Mouse (Mus musculus): ENCODE measurements around the gene Mrpl12. TPM values are rescaled to one million over a fixed set of nuclear protein-coding genes. Genes with fewer than 3 reads are reported as not detected.

Gene Mrpl12
- 8.1 TPM for polyA plus RNA-seq (2014; fragmentation: Illumina TruSeq; extraction: RNeasy Lipid Tissue Mini Kit (QIAGEN cat#74804); ENCODE audit: low read depth, low replicate concordance)

GRCm38 (mm10) chr11:120484265-120484981 is at the start of gene Mrpl12:
Mrpl12 (plus strand) TSS chr11:120484613.

GRCm38 (mm10) chr11:120437152-120437856 is 47.1 kb upstream of the Mrpl12 start, which contains the start of gene Nploc4:
Nploc4 (minus strand) TSS chr11:120437708.

GRCm38 (mm10) chr11:120442344-120442743 is 42.1 kb upstream of the Mrpl12 start, which contains the start of gene Tspan10:
Tspan10 (plus strand) TSS chr11:120442644.

GRCm38 (mm10) chr11:120453306-120453705 is 31.1 kb upstream of the Mrpl12 start, which contains the start of gene Pde6g:
Pde6g (minus strand) TSS chr11:120453500.

GRCm38 (mm10) chr11:120457772-120458751 is 26.4 kb upstream of the Mrpl12 start, which contains the start of the genes Oxld1 and Ccdc137:
Oxld1 (minus strand) TSS chr11:120458068.
Ccdc137 (plus strand) TSS chr11:120458115.

GRCm38 (mm10) chr11:120467051-120467735 is 17.2 kb upstream of the Mrpl12 start, which contains the start of gene Arl16:
Arl16 (minus strand) TSS chr11:120467607.

GRCm38 (mm10) chr11:120491317-120492023 is 7.1 kb downstream of the Mrpl12 start, which contains the start of gene Slc25a10:
Slc25a10 (plus strand) TSS chr11:120491840.

GRCm38 (mm10) chr11:120530085-120530964 is 45.9 kb downstream of the Mrpl12 start, which contains the start of gene Gcgr:
Gcgr (plus strand) TSS chr11:120530699.

Other genes with a start within 250 kb of the Mrpl12 start
- 121 TPM for gene Actg1, start 136.1 kb upstream of the Mrpl12 start, polyA plus RNA-seq (2014; fragmentation: Illumina TruSeq; extraction: RNeasy Lipid Tissue Mini Kit (QIAGEN cat#74804); ENCODE audit: low read depth, low replicate concordance)
- gene Fscn2, start 123.1 kb upstream of the Mrpl12 start, polyA plus RNA-seq (2014; fragmentation: Illumina TruSeq; extraction: RNeasy Lipid Tissue Mini Kit (QIAGEN cat#74804); ENCODE audit: low read depth, low replicate concordance): not detected
- not detected for gene Faap100, start 105.8 kb upstream of the Mrpl12 start, polyA plus RNA-seq (2014; fragmentation: Illumina TruSeq; extraction: RNeasy Lipid Tissue Mini Kit (QIAGEN cat#74804); ENCODE audit: low read depth, low replicate concordance)
- 20.5 TPM for gene Nploc4, start 46.9 kb upstream of the Mrpl12 start, polyA plus RNA-seq (2014; fragmentation: Illumina TruSeq; extraction: RNeasy Lipid Tissue Mini Kit (QIAGEN cat#74804); ENCODE audit: low read depth, low replicate concordance)
- gene Tspan10, start 42.0 kb upstream of the Mrpl12 start, polyA plus RNA-seq (2014; fragmentation: Illumina TruSeq; extraction: RNeasy Lipid Tissue Mini Kit (QIAGEN cat#74804); ENCODE audit: low read depth, low replicate concordance): not detected
- gene Pde6g, start 31.1 kb upstream of the Mrpl12 start, polyA plus RNA-seq (2014; fragmentation: Illumina TruSeq; extraction: RNeasy Lipid Tissue Mini Kit (QIAGEN cat#74804); ENCODE audit: low read depth, low replicate concordance): not detected
- 0.56 TPM for gene Oxld1, start 26.5 kb upstream of the Mrpl12 start, polyA plus RNA-seq (2014; fragmentation: Illumina TruSeq; extraction: RNeasy Lipid Tissue Mini Kit (QIAGEN cat#74804); ENCODE audit: low read depth, low replicate concordance)
- 5.4 TPM for gene Ccdc137, start 26.5 kb upstream of the Mrpl12 start, polyA plus RNA-seq (2014; fragmentation: Illumina TruSeq; extraction: RNeasy Lipid Tissue Mini Kit (QIAGEN cat#74804); ENCODE audit: low read depth, low replicate concordance)
- 6.2 TPM for gene Arl16, start 17.0 kb upstream of the Mrpl12 start, polyA plus RNA-seq (2014; fragmentation: Illumina TruSeq; extraction: RNeasy Lipid Tissue Mini Kit (QIAGEN cat#74804); ENCODE audit: low read depth, low replicate concordance)
- 5.5 TPM for gene Slc25a10, start 7.2 kb downstream of the Mrpl12 start, polyA plus RNA-seq (2014; fragmentation: Illumina TruSeq; extraction: RNeasy Lipid Tissue Mini Kit (QIAGEN cat#74804); ENCODE audit: low read depth, low replicate concordance)
- gene Gcgr, start 46.1 kb downstream of the Mrpl12 start, polyA plus RNA-seq (2014; fragmentation: Illumina TruSeq; extraction: RNeasy Lipid Tissue Mini Kit (QIAGEN cat#74804); ENCODE audit: low read depth, low replicate concordance): 16.2 TPM
- gene Mcrip1, start 65.1 kb downstream of the Mrpl12 start, polyA plus RNA-seq (2014; fragmentation: Illumina TruSeq; extraction: RNeasy Lipid Tissue Mini Kit (QIAGEN cat#74804); ENCODE audit: low read depth, low replicate concordance): 1.0 TPM
- gene Ppp1r27, start 66.5 kb downstream of the Mrpl12 start, polyA plus RNA-seq (2014; fragmentation: Illumina TruSeq; extraction: RNeasy Lipid Tissue Mini Kit (QIAGEN cat#74804); ENCODE audit: low read depth, low replicate concordance): not detected
- 507 TPM for gene P4hb, start 88.6 kb downstream of the Mrpl12 start, polyA plus RNA-seq (2014; fragmentation: Illumina TruSeq; extraction: RNeasy Lipid Tissue Mini Kit (QIAGEN cat#74804); ENCODE audit: low read depth, low replicate concordance)
- 9.6 TPM for gene Arhgdia, start 97.0 kb downstream of the Mrpl12 start, polyA plus RNA-seq (2014; fragmentation: Illumina TruSeq; extraction: RNeasy Lipid Tissue Mini Kit (QIAGEN cat#74804); ENCODE audit: low read depth, low replicate concordance)
- gene Alyref, start 113.8 kb downstream of the Mrpl12 start, polyA plus RNA-seq (2014; fragmentation: Illumina TruSeq; extraction: RNeasy Lipid Tissue Mini Kit (QIAGEN cat#74804); ENCODE audit: low read depth, low replicate concordance): 8.3 TPM
- 5.2 TPM for gene Anapc11, start 113.8 kb downstream of the Mrpl12 start, polyA plus RNA-seq (2014; fragmentation: Illumina TruSeq; extraction: RNeasy Lipid Tissue Mini Kit (QIAGEN cat#74804); ENCODE audit: low read depth, low replicate concordance)
- gene Npb, start 123.9 kb downstream of the Mrpl12 start, polyA plus RNA-seq (2014; fragmentation: Illumina TruSeq; extraction: RNeasy Lipid Tissue Mini Kit (QIAGEN cat#74804); ENCODE audit: low read depth, low replicate concordance): not detected
- gene Pcyt2, start 133.3 kb downstream of the Mrpl12 start, polyA plus RNA-seq (2014; fragmentation: Illumina TruSeq; extraction: RNeasy Lipid Tissue Mini Kit (QIAGEN cat#74804); ENCODE audit: low read depth, low replicate concordance): 110 TPM
- gene Sirt7, start 140.6 kb downstream of the Mrpl12 start, polyA plus RNA-seq (2014; fragmentation: Illumina TruSeq; extraction: RNeasy Lipid Tissue Mini Kit (QIAGEN cat#74804); ENCODE audit: low read depth, low replicate concordance): 8.9 TPM
- 13.1 TPM for gene Mafg, start 149.0 kb downstream of the Mrpl12 start, polyA plus RNA-seq (2014; fragmentation: Illumina TruSeq; extraction: RNeasy Lipid Tissue Mini Kit (QIAGEN cat#74804); ENCODE audit: low read depth, low replicate concordance)
- not detected for gene Pycr1, start 159.2 kb downstream of the Mrpl12 start, polyA plus RNA-seq (2014; fragmentation: Illumina TruSeq; extraction: RNeasy Lipid Tissue Mini Kit (QIAGEN cat#74804); ENCODE audit: low read depth, low replicate concordance)
- gene Myadml2, start 163.5 kb downstream of the Mrpl12 start, polyA plus RNA-seq (2014; fragmentation: Illumina TruSeq; extraction: RNeasy Lipid Tissue Mini Kit (QIAGEN cat#74804); ENCODE audit: low read depth, low replicate concordance): not detected
- 1.4 TPM for gene Notum, start 176.6 kb downstream of the Mrpl12 start, polyA plus RNA-seq (2014; fragmentation: Illumina TruSeq; extraction: RNeasy Lipid Tissue Mini Kit (QIAGEN cat#74804); ENCODE audit: low read depth, low replicate concordance)
- 5.6 TPM for gene Aspscr1, start 188.4 kb downstream of the Mrpl12 start, polyA plus RNA-seq (2014; fragmentation: Illumina TruSeq; extraction: RNeasy Lipid Tissue Mini Kit (QIAGEN cat#74804); ENCODE audit: low read depth, low replicate concordance)
- gene Cenpx, start 229.1 kb downstream of the Mrpl12 start, polyA plus RNA-seq (2014; fragmentation: Illumina TruSeq; extraction: RNeasy Lipid Tissue Mini Kit (QIAGEN cat#74804); ENCODE audit: low read depth, low replicate concordance): 4.1 TPM
- 0.16 TPM for gene Lrrc45, start 229.3 kb downstream of the Mrpl12 start, polyA plus RNA-seq (2014; fragmentation: Illumina TruSeq; extraction: RNeasy Lipid Tissue Mini Kit (QIAGEN cat#74804); ENCODE audit: low read depth, low replicate concordance)
- gene Rac3, start 236.9 kb downstream of the Mrpl12 start, polyA plus RNA-seq (2014; fragmentation: Illumina TruSeq; extraction: RNeasy Lipid Tissue Mini Kit (QIAGEN cat#74804); ENCODE audit: low read depth, low replicate concordance): not detected
- 13.1 TPM for gene Dcxr, start 242.7 kb downstream of the Mrpl12 start, polyA plus RNA-seq (2014; fragmentation: Illumina TruSeq; extraction: RNeasy Lipid Tissue Mini Kit (QIAGEN cat#74804); ENCODE audit: low read depth, low replicate concordance)
- gene Cbr2, start 247.5 kb downstream of the Mrpl12 start, polyA plus RNA-seq (2014; fragmentation: Illumina TruSeq; extraction: RNeasy Lipid Tissue Mini Kit (QIAGEN cat#74804); ENCODE audit: low read depth, low replicate concordance): not detected